Mouse (Mus musculus) embryonic facial prominence, embryonic 14.5 days (tissue): Measurements from ENCODE around the gene Stard3nl. TPM values are rescaled to one million over a fixed set of nuclear protein-coding genes. Genes with fewer than 3 reads are reported as not detected.
A peak's percentile ranks its signal among the peaks of the same experiment; 100 is the strongest.

Experiments used
- ATAC-seq: fragments of 200-750 bp; cut with Nextera tagmentation; 2 replicates; pipeline ENCODE4 v1.8.0; 2017; ENCODE audit warnings: low read depth, moderate number of reproducible peaks, moderate TSS enrichment
- DNase-seq: peaks from one replicate; pipeline ENCODE4 v3.0.0-alpha.2; 2015; ENCODE audit warnings: low spot score
- H3K27ac ChIP-seq: fragments of 300-500 bp; sonication (generic); replicated peaks from 2 replicates; pipeline ENCODE4 v1.5.1; 2014; ENCODE audit warnings: low read depth, mild to moderate bottlenecking, low read length, moderate library complexity
- H3K27me3 ChIP-seq: fragments of 300-500 bp; sonication (generic); replicated peaks from 2 replicates; pipeline ENCODE4 v1.6.1; 2014; ENCODE audit warnings: low read length; ENCODE audit not compliant: control insufficient read depth, insufficient read depth
- H3K36me3 ChIP-seq: fragments of 300-500 bp; sonication (generic); 2 replicates; pipeline ENCODE4 v1.6.1; 2014; ENCODE audit warnings: low read length, mixed read lengths; ENCODE audit not compliant: control insufficient read depth, insufficient read depth
- H3K4me1 ChIP-seq: fragments of 300-500 bp; sonication (generic); 2 replicates; pipeline ENCODE4 v1.6.1; 2014; ENCODE audit warnings: antibody characterized with exemption, low read length; ENCODE audit not compliant: control insufficient read depth, insufficient read depth
- H3K4me2 ChIP-seq: fragments of 300-500 bp; sonication (generic); 2 replicates; pipeline ENCODE4 v1.6.1; 2014; ENCODE audit warnings: low read depth, mild to moderate bottlenecking, low read length, moderate library complexity, mixed read lengths
- H3K4me3 ChIP-seq: fragments of 300-500 bp; sonication (generic); 2 replicates; pipeline ENCODE4 v1.5.1; 2014; ENCODE audit warnings: low read depth, mild to moderate bottlenecking, low read length
- H3K9ac ChIP-seq: fragments of 300-500 bp; sonication (generic); 2 replicates; pipeline ENCODE4 v1.6.1; 2014; ENCODE audit warnings: low read depth, mild to moderate bottlenecking, low read length, moderate library complexity, mixed read lengths
- H3K9me3 ChIP-seq: fragments of 300-500 bp; sonication (generic); 2 replicates; pipeline ENCODE4 v1.6.1; 2016; ENCODE audit warnings: low read length; ENCODE audit not compliant: control insufficient read depth
- WGBS: fragments of 180-500 bp; shearing (Covaris S2); extraction: QIAGEN DNeasy Blood & Tissue Kit; methylation state at CpG from one replicate; pipeline ENCODE4 v1.1.7; 2014; 5-methylcytosine and 5-hydroxymethylcytosine counted together
- polyA plus RNA-seq: library from polyadenylated mRNA; unstranded; fragments of >200 nt; fragmentation: Nextera tagmentation; extraction: Ambion mirVana; gene quantifications from 2 replicates; pipeline ENCODE4 v1.2.1, GENCODE M21; 2014

Stard3nl gene
- polyA plus RNA-seq, 1 experiment from 2014 or later = 101 TPM

GRCm38 (mm10) chr13:19372133-19372729 is 23.4 kb downstream of the Stard3nl start:
- ATAC-seq = no peak
- no peak for DNase-seq
- WGBS = 22% methylated on average over 8 of the region's 8 CpGs
- Histone ChIP-seq H3K4me3 (no peak overlapping the region), H3K4me1 (no peaks in the 10 kb centered on the region), H3K27ac (no peak overlapping the region), H3K9ac (no peak overlapping the region), H3K4me2 (no peak overlapping the region), H3K9me3 (no peaks in the 10 kb centered on the region), H3K27me3 (no peaks in the 10 kb centered on the region), H3K36me3 (peaks cover 58% of the 10 kb centered on the region)

GRCm38 (mm10) chr13:19368817-19369216 is 26.8 kb downstream of the Stard3nl start:
- no peaks in the 10 kb centered on the region for H3K4me1 ChIP-seq
- H3K27ac ChIP-seq = no peak overlapping the region
- no peaks in the 10 kb centered on the region for H3K27me3 ChIP-seq
- no peak overlapping the region for H3K4me3 ChIP-seq
- DNase-seq = no peak
- H3K9ac ChIP-seq = no peak overlapping the region
- no peaks in the 10 kb centered on the region for H3K9me3 ChIP-seq
- ATAC-seq = no peak
- 80% methylated on average over 6 of the region's 6 CpGs for WGBS
- no peak overlapping the region for H3K4me2 ChIP-seq
- peaks cover 61% of the 10 kb centered on the region for H3K36me3 ChIP-seq

GRCm38 (mm10) chr13:19367536-19367935 is 28.1 kb downstream of the Stard3nl start:
- Histone ChIP-seq H3K4me3 (no peak overlapping the region), H3K4me2 (no peak overlapping the region), H3K4me1 (no peaks in the 10 kb centered on the region), H3K36me3 (peaks cover 62% of the 10 kb centered on the region), H3K27me3 (no peaks in the 10 kb centered on the region), H3K9me3 (no peaks in the 10 kb centered on the region), H3K9ac (no peak overlapping the region), H3K27ac (no peak overlapping the region)
- WGBS = 75% methylated on average over 7 of the region's 7 CpGs
- DNase-seq = no peak
- ATAC-seq = no peak

GRCm38 (mm10) chr13:19366866-19367265 is 28.7 kb downstream of the Stard3nl start:
- H3K36me3 ChIP-seq = peaks cover 59% of the 10 kb centered on the region
- no peaks in the 10 kb centered on the region for H3K4me1 ChIP-seq
- 63% methylated on average over 2 of the region's 2 CpGs for WGBS
- DNase-seq (no peak), ATAC-seq (no peak)
- H3K27me3 ChIP-seq = no peaks in the 10 kb centered on the region
- H3K4me3 ChIP-seq = no peak overlapping the region
- H3K9ac ChIP-seq = no peak overlapping the region
- no peak overlapping the region for H3K27ac ChIP-seq
- no peaks in the 10 kb centered on the region for H3K9me3 ChIP-seq
- H3K4me2 ChIP-seq = no peak overlapping the region

- H3K4me1 ChIP-seq = no peaks in the 10 kb centered on the region
- H3K36me3 ChIP-seq = peaks cover 50% of the 10 kb centered on the region
- no peaks in the 10 kb centered on the region for H3K9me3 ChIP-seq
- no peaks in the 10 kb centered on the region for H3K27me3 ChIP-seq
- no peak overlapping the region for H3K4me3 ChIP-seq
- no peak overlapping the region for H3K27ac ChIP-seq
- DNase-seq (peak; percentile 88), ATAC-seq (no peak)
- H3K9ac ChIP-seq = no peak overlapping the region
- H3K4me2 ChIP-seq = no peak overlapping the region
- 28% methylated on average over 4 of the region's 4 CpGs for WGBS
These were observed 30.0 kb downstream of the Stard3nl start for GRCm38 (mm10) chr13:19365596-19365995.

- no peaks in the 10 kb centered on the region for H3K9me3 ChIP-seq
- no peak overlapping the region for H3K27ac ChIP-seq
- no peak overlapping the region for H3K4me3 ChIP-seq
- H3K9ac ChIP-seq = no peak overlapping the region
- no peaks in the 10 kb centered on the region for H3K27me3 ChIP-seq
- H3K4me1 ChIP-seq = no peaks in the 10 kb centered on the region
- H3K36me3 ChIP-seq = peaks cover 44% of the 10 kb centered on the region
- WGBS = 81% methylated on average over 11 of the region's 11 CpGs
- no peak overlapping the region for H3K4me2 ChIP-seq
- DNase-seq = peak; percentile 61
- no peak for ATAC-seq
These were observed 31.3 kb downstream of the Stard3nl start for GRCm38 (mm10) chr13:19364245-19364772.

- H3K9ac ChIP-seq = no peak overlapping the region
- DNase-seq (peak; percentile 6), ATAC-seq (no peak)
- peaks cover 49% of the 10 kb centered on the region for H3K36me3 ChIP-seq
- 67% methylated on average over 6 of the region's 6 CpGs for WGBS
- no peaks in the 10 kb centered on the region for H3K27me3 ChIP-seq
- no peak overlapping the region for H3K4me3 ChIP-seq
- H3K4me1 ChIP-seq = no peaks in the 10 kb centered on the region
- no peak overlapping the region for H3K27ac ChIP-seq
- H3K9me3 ChIP-seq = no peaks in the 10 kb centered on the region
- no peak overlapping the region for H3K4me2 ChIP-seq
These were observed 33.2 kb downstream of the Stard3nl start for GRCm38 (mm10) chr13:19362358-19362757.

GRCm38 (mm10) chr13:19358027-19358426 is 37.6 kb downstream of the Stard3nl start:
- DNase-seq (no peak), ATAC-seq (no peak)
- no peaks in the 10 kb centered on the region for H3K9me3 ChIP-seq
- no peaks in the 10 kb centered on the region for H3K4me1 ChIP-seq
- no peak overlapping the region for H3K4me3 ChIP-seq
- H3K9ac ChIP-seq = no peak overlapping the region
- no peaks in the 10 kb centered on the region for H3K27me3 ChIP-seq
- no peak overlapping the region for H3K4me2 ChIP-seq
- WGBS = 78% methylated on average over 5 of the region's 5 CpGs
- H3K36me3 ChIP-seq = peaks cover 44% of the 10 kb centered on the region
- H3K27ac ChIP-seq = no peak overlapping the region

GRCm38 (mm10) chr13:19357301-19357700 is 38.3 kb downstream of the Stard3nl start:
- H3K27ac ChIP-seq = no peak overlapping the region
- ATAC-seq (no peak), DNase-seq (no peak)
- H3K27me3 ChIP-seq = no peaks in the 10 kb centered on the region
- no peak overlapping the region for H3K4me3 ChIP-seq
- H3K9me3 ChIP-seq = no peaks in the 10 kb centered on the region
- no peak overlapping the region for H3K9ac ChIP-seq
- H3K4me1 ChIP-seq = no peaks in the 10 kb centered on the region
- peaks cover 39% of the 10 kb centered on the region for H3K36me3 ChIP-seq
- no peak overlapping the region for H3K4me2 ChIP-seq
- WGBS = 83% methylated on average over 7 of the region's 7 CpGs
